Mouse (Mus musculus): Measurements from ENCODE around the gene Rab11fip4. TPM values are rescaled to one million over a fixed set of nuclear protein-coding genes. Genes with fewer than 3 reads are reported as not detected.

Gene Rab11fip4
- polyA plus RNA-seq, 1 experiment from 2014 or later = 2.2 TPM

DNA sequence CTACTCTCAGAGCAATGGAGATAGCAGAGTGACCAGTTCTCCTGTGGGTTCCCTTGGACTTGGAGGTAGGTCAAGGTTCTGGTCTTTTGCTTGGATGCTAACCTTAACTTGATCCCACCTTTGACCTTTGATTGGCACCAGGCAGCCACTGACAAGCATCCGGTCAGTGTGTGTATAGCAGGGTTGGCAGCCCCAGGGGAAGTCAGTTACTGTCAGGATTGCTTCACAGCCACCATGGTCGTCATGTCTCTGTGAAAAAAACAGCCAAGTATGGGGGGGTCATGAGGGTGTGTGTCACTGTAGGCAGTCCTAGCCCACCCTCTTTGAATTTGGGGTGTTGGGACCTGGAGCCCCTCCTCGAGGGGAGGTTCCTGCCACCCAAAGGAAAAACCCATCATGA lies 83.2 kb downstream of the Rab11fip4 start:
- Histone ChIP-seq H3K4me2 (peak overlapping the region; percentile 18; the same call in 1 of the 2 replicates), H3K9me3 (ENCODE audit: control insufficient read depth, low read length) (no peaks in the 10 kb centered on the region), H3K4me3 (ENCODE audit: low read depth, low read length) (no peak overlapping the region), H3K27ac (ENCODE audit: low read depth, low read length) (peak overlapping the region; percentile 45; the same call in 1 of the 2 replicates), H3K36me3 (ENCODE audit: control insufficient read depth, insufficient read depth, low read length) (no peaks in the 10 kb centered on the region), H3K4me1 (replicated peaks; ENCODE audit: control insufficient read depth, insufficient read depth, low read length) (peaks cover 14% of the 10 kb centered on the region), H3K27me3 (replicated peaks; ENCODE audit: control insufficient read depth, insufficient read depth, low read length) (no peaks in the 10 kb centered on the region), H3K9ac (ENCODE audit: low read depth, low read length) (no peak overlapping the region)
- DNase-seq (ENCODE audit: low spot score) (no peak), ATAC-seq (replicated peaks; ENCODE audit: low FRiP score) (no peak)
- 61% methylated on average over 3 of the region's 3 CpGs for WGBS

DNA sequence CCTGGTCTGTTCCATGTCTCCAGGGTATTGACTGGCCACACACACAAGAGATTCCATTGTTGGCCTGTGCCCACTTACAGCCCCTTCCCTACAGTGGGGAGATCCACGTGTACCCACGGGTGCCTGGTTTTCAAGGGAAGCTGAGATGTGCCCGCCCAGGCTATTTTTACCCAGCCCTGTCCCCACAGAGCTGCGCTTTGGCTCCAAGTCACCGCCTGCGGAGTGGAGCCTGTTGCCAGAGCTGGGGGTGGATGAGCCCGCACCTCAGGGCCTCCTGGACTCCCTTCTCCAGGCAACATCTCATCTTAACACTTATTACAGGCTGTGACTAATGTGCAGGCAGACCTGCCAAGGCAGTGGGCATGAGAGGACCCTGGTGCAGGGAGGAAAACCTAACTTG lies 83.6 kb downstream of the Rab11fip4 start:
- Histone ChIP-seq H3K4me3 (ENCODE audit: low read depth, low read length) (no peak overlapping the region), H3K9me3 (ENCODE audit: control insufficient read depth, low read length) (no peaks in the 10 kb centered on the region), H3K27ac (ENCODE audit: low read depth, low read length) (no peak overlapping the region), H3K9ac (ENCODE audit: low read depth, low read length) (no peak overlapping the region), H3K4me2 (no peak overlapping the region), H3K4me1 (replicated peaks; ENCODE audit: control insufficient read depth, insufficient read depth, low read length) (peaks cover 12% of the 10 kb centered on the region), H3K27me3 (replicated peaks; ENCODE audit: control insufficient read depth, insufficient read depth, low read length) (no peaks in the 10 kb centered on the region), H3K36me3 (ENCODE audit: control insufficient read depth, insufficient read depth, low read length) (no peaks in the 10 kb centered on the region)
- DNase-seq (ENCODE audit: low spot score) (no peak), ATAC-seq (replicated peaks; ENCODE audit: low FRiP score) (no peak)
- WGBS = 79% methylated on average over 7 of the region's 7 CpGs

DNA sequence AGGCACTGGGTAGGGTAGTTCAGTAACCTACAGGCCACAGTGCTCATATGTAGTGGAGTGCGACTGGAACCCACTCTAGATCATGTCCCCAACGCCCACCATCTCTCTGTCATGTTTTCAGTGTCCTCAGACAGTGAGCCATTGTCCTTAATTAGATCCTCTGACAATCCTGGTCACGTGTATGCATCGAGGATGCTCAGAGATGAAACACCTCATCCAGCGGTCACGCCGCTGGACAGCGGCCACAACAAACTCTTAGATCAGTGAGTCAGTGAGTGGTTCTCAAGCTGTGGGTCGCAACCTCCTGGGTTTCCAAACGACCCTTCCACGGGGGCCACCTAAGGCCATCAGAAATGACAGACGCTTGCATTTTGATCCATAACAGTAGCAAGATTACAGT lies 84.3 kb downstream of the Rab11fip4 start:
- Histone ChIP-seq H3K9me3 (ENCODE audit: control insufficient read depth, low read length) (no peaks in the 10 kb centered on the region), H3K4me3 (ENCODE audit: low read depth, low read length) (no peak overlapping the region), H3K27me3 (replicated peaks; ENCODE audit: control insufficient read depth, insufficient read depth, low read length) (no peaks in the 10 kb centered on the region), H3K27ac (ENCODE audit: low read depth, low read length) (no peak overlapping the region), H3K36me3 (ENCODE audit: control insufficient read depth, insufficient read depth, low read length) (no peaks in the 10 kb centered on the region), H3K4me2 (no peak overlapping the region), H3K4me1 (replicated peaks; ENCODE audit: control insufficient read depth, insufficient read depth, low read length) (peaks cover 9% of the 10 kb centered on the region), H3K9ac (ENCODE audit: low read depth, low read length) (no peak overlapping the region)
- ATAC-seq (replicated peaks; ENCODE audit: low FRiP score) (no peak), DNase-seq (ENCODE audit: low spot score) (no peak)
- 77% methylated on average over 12 of the region's 12 CpGs for WGBS

DNA sequence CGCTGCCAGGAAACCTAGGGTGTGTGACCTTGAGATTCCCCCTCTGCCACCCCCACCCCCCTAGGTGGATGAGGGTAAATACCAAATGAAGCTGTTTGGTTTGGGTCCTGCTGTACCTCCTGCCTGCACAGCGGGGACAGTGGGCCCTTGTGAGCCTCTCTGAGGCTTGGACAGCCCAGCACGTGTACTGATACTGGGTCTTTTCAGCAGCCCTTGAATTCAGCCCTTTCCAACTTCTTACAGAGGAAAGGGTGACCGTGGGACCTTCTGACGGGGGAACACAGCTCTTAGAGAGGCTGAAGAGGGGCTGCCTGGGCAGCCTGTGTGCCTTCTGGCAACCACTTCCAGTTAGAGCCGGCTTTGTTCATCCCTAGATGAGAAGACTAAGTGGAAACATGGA lies 85.0 kb downstream of the Rab11fip4 start:
- Histone ChIP-seq H3K27ac (ENCODE audit: low read depth, low read length) (no peak overlapping the region), H3K4me3 (ENCODE audit: low read depth, low read length) (no peak overlapping the region), H3K4me2 (no peak overlapping the region), H3K4me1 (replicated peaks; ENCODE audit: control insufficient read depth, insufficient read depth, low read length) (peaks cover 2% of the 10 kb centered on the region; the same call in 1 of the 2 replicates), H3K9me3 (ENCODE audit: control insufficient read depth, low read length) (no peaks in the 10 kb centered on the region), H3K36me3 (ENCODE audit: control insufficient read depth, insufficient read depth, low read length) (no peaks in the 10 kb centered on the region), H3K9ac (ENCODE audit: low read depth, low read length) (no peak overlapping the region), H3K27me3 (replicated peaks; ENCODE audit: control insufficient read depth, insufficient read depth, low read length) (no peaks in the 10 kb centered on the region)
- no peak for ATAC-seq (replicated peaks; ENCODE audit: low FRiP score)
- WGBS = 60% methylated on average over 6 of the region's 6 CpGs
- DNase-seq (ENCODE audit: low spot score) = no peak

DNA sequence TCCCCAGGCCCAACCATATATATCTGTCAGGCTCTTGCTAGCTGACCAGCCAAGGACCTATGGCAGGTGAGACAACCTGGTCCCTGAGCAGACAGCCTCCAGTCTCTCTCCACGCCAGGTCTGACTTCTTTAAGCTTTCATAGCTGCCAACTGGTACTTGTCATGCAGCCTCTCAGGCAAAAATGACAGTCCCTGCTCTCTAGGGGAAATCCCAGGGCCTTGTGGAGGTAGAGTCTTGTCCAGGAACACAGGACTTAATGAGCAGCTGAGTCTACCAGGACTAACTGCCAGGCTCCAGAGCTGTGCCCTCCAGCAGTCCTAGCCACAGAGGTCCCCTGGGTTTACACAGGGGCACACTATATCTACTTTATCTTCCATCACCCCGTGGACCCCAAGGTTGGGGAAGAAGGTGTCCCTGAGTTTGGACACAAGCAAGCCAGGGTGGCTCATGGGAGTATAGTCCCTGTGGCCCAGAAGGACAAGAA lies 85.5 kb downstream of the Rab11fip4 start:
- H3K27ac ChIP-seq (ENCODE audit: low read depth, low read length) = no peak overlapping the region

DNA sequence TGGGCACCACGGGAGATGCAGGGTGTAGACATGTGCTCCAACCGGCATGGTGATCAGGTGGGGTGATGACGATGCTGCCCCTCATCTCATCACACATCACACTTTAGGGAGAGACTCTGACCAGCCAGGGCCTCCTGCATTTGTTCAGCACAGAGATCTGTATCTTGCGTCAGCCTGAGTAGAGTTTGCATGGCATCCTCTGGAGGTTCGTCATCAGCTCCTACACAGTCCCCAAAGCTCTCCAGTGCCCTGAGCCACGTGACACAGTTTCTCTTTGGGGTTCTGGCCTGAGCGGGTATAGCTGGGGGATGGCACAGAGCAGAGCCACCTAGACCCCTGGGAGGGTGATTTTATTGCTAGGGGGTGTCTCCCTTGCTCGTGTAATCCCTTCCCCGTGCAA lies 86.4 kb downstream of the Rab11fip4 start:
- Histone ChIP-seq H3K4me1 (replicated peaks; ENCODE audit: control insufficient read depth, insufficient read depth, low read length) (peaks cover 2% of the 10 kb centered on the region; the same call in 1 of the 2 replicates), H3K4me3 (ENCODE audit: low read depth, low read length) (no peak overlapping the region), H3K9me3 (ENCODE audit: control insufficient read depth, low read length) (no peaks in the 10 kb centered on the region), H3K36me3 (ENCODE audit: control insufficient read depth, insufficient read depth, low read length) (no peaks in the 10 kb centered on the region), H3K9ac (ENCODE audit: low read depth, low read length) (no peak overlapping the region), H3K4me2 (no peak overlapping the region), H3K27me3 (replicated peaks; ENCODE audit: control insufficient read depth, insufficient read depth, low read length) (no peaks in the 10 kb centered on the region), H3K27ac (ENCODE audit: low read depth, low read length) (no peak overlapping the region)
- WGBS = 75% methylated on average over 9 of the region's 9 CpGs
- DNase-seq (ENCODE audit: low spot score) (no peak), ATAC-seq (replicated peaks; ENCODE audit: low FRiP score) (no peak)

More for the DNA sequence above, 85.5 kb downstream of the Rab11fip4 start:
- Histone ChIP-seq H3K9me3 (ENCODE audit: control insufficient read depth, low read length) (no peaks in the 10 kb centered on the region), H3K4me3 (ENCODE audit: low read depth, low read length) (no peak overlapping the region), H3K36me3 (ENCODE audit: control insufficient read depth, insufficient read depth, low read length) (no peaks in the 10 kb centered on the region), H3K9ac (ENCODE audit: low read depth, low read length) (no peak overlapping the region), H3K4me2 (no peak overlapping the region), H3K27me3 (replicated peaks; ENCODE audit: control insufficient read depth, insufficient read depth, low read length) (no peaks in the 10 kb centered on the region), H3K4me1 (replicated peaks; ENCODE audit: control insufficient read depth, insufficient read depth, low read length) (peaks cover 2% of the 10 kb centered on the region; the same call in 1 of the 2 replicates)
- ATAC-seq (replicated peaks; ENCODE audit: low FRiP score) (no peak), DNase-seq (ENCODE audit: low spot score) (no peak)
- 64% methylated on average over 2 of the region's 2 CpGs for WGBS

DNA sequence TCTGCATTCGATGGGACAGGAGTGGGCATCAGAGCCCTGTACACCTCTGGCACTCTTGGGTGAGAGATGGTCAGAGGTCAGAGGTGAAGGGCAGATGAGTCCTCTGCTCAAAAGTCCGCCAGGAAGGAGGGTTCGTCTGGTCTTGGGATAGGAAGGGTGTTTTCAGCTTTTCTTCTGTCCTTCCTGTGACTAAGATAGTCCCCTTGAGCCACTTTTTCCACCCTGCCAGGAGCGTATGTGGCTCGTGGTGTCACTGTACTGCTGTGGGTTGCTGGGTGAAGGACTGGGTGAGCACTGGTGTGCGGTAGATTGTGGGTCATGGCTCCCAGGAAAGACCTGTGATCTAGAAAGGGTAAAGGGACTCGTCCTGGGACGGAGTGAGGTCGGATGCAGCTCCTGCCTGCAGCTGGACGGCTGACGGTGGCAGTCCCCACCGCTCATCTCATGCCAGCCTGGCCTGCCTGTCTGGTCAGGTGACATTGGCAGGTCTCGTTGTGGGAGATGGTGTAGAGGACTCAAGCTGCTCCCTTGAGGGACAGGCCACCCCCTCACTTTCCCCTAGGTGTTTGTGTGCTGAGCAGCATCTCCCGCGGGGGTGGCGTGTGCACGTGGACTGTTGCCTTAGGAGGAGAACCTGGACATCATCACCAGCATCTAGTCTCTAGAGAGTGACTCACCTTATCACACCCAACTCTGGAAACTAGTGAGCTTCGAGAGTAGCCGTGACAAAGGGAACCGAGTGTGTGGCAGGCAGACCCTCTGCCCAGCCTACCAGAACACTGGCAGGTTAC lies 87.5 kb downstream of the Rab11fip4 start:
- DNase-seq (ENCODE audit: low spot score) = no peak
- no peak for ATAC-seq (replicated peaks; ENCODE audit: low FRiP score)
- Histone ChIP-seq H3K27ac (ENCODE audit: low read depth, low read length) (no peak overlapping the region), H3K9me3 (ENCODE audit: control insufficient read depth, low read length) (no peaks in the 10 kb centered on the region), H3K27me3 (replicated peaks; ENCODE audit: control insufficient read depth, insufficient read depth, low read length) (no peaks in the 10 kb centered on the region), H3K4me1 (replicated peaks; ENCODE audit: control insufficient read depth, insufficient read depth, low read length) (peaks cover 2% of the 10 kb centered on the region; the same call in 1 of the 2 replicates), H3K9ac (ENCODE audit: low read depth, low read length) (no peak overlapping the region), H3K4me2 (no peak overlapping the region), H3K36me3 (ENCODE audit: control insufficient read depth, insufficient read depth, low read length) (no peaks in the 10 kb centered on the region), H3K4me3 (ENCODE audit: low read depth, low read length) (no peak overlapping the region)
- 78% methylated on average over 20 of the region's 20 CpGs for WGBS

DNA sequence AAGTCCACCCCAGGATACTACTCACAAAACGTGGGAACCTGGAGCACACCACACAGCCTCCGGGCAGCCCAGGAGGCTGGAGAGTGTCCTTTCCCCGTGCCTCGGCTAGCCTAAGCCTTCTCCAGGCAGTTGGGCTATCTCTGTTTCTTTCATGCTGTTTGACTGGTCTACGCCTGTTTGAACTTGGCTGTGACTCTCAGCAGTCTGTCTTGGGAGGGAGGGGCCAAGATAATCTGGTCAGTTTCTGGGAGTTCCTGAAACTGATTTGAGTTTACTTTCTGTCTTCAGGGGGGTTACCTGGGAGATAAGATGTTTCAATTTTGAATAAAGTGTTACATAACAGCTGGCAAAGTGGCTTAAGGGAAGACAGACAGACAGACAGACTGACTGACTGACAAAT lies 88.9 kb downstream of the Rab11fip4 start:
- DNase-seq (ENCODE audit: low spot score) (no peak), ATAC-seq (replicated peaks; ENCODE audit: low FRiP score) (no peak)
- Histone ChIP-seq H3K9ac (ENCODE audit: low read depth, low read length) (no peak overlapping the region), H3K4me1 (replicated peaks; ENCODE audit: control insufficient read depth, insufficient read depth, low read length) (no peaks in the 10 kb centered on the region), H3K9me3 (ENCODE audit: control insufficient read depth, low read length) (no peaks in the 10 kb centered on the region), H3K4me3 (ENCODE audit: low read depth, low read length) (no peak overlapping the region), H3K27ac (ENCODE audit: low read depth, low read length) (no peak overlapping the region), H3K4me2 (no peak overlapping the region), H3K36me3 (ENCODE audit: control insufficient read depth, insufficient read depth, low read length) (no peaks in the 10 kb centered on the region), H3K27me3 (replicated peaks; ENCODE audit: control insufficient read depth, insufficient read depth, low read length) (no peaks in the 10 kb centered on the region)
- WGBS = 63% methylated on average over 5 of the region's 5 CpGs

DNA sequence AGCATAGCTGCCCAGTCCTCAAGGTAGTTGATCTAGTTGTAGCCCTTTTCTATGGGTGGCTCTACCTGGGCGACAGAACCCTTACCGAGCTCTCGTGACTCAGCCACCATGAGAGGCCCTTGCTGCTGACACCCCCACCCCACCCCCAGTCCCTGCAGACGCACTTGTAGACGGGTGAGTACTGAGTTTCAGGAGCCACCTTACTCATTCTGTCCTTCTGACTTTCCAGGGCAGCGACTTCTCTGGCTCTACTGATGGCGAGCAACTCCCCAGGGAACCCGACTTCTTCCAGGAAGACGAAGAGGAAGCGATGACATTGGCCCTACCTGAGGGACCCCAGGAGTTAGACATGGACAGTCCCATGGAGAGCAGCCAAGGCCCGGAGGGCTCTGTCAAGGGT lies 89.5 kb downstream of the Rab11fip4 start:
- no peaks in the 10 kb centered on the region for H3K36me3 ChIP-seq (ENCODE audit: control insufficient read depth, insufficient read depth, low read length)
- no peaks in the 10 kb centered on the region for H3K9me3 ChIP-seq (ENCODE audit: control insufficient read depth, low read length)
- H3K4me3 ChIP-seq (ENCODE audit: low read depth, low read length) = no peak overlapping the region
- H3K9ac ChIP-seq (ENCODE audit: low read depth, low read length) = no peak overlapping the region
- DNase-seq (ENCODE audit: low spot score) (no peak), ATAC-seq (replicated peaks; ENCODE audit: low FRiP score) (no peak)
- no peak overlapping the region for H3K27ac ChIP-seq (ENCODE audit: low read depth, low read length)
- no peaks in the 10 kb centered on the region for H3K4me1 ChIP-seq (replicated peaks; ENCODE audit: control insufficient read depth, insufficient read depth, low read length)
- no peak overlapping the region for H3K4me2 ChIP-seq
- WGBS = 85% methylated on average over 11 of the region's 11 CpGs
- H3K27me3 ChIP-seq (replicated peaks; ENCODE audit: control insufficient read depth, insufficient read depth, low read length) = no peaks in the 10 kb centered on the region

Measured in liver, embryonic 11.5 days (tissue).